ENCODE assay signal across 13 mouse cellular contexts in the genomic region with DNA sequence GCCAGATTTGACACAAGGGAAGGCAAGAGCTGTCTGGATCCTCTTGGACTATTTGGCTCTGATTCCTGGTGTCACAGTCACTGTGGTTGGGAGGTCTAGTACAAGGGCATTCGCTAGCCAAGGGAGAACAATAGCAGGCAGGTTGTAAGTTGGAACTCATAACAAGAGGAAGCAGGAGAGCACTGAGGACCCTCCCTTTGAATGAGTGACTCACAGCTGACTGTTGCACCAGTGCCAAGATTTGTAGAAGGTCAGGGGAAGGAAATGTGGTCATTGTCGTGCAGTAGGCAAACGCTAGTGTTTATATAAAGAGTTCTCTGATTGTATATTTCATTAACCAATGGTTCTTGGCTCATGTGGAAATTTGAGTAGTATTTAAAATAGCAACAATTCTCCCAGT.
A peak's percentile ranks its signal among the peaks of the same experiment; 100 is the strongest.
DNase-seq lines count a peak whose midpoint lies in the region; ATAC-seq lines count a peak whose summit lies in the region.
"Had no signal": no experiment of that assay in that cellular context is flagged by ENCODE, and none has a peak within 500 bp of the region (broad histone marks: within the 10 kb centered on the region; RNA-seq: fewer than 3 reads in every experiment).

No protein-coding gene starts in this region.

- no peaks in the 10 kb centered on the region for H3K4me1 ChIP-seq in kidney, embryonic 16.5 days (ENCODE audit: insufficient read depth, low read length)
- H3K4me1 ChIP-seq in limb, embryonic 10.5 days = no peaks in the 10 kb centered on the region
- H3K4me1 ChIP-seq: embryonic facial prominence, embryonic 12.5 days; hindbrain, embryonic 15.5 days had no signal

- no peak overlapping the region for H3K27ac ChIP-seq in kidney, embryonic 16.5 days (ENCODE audit: low read length)
- no peak overlapping the region for H3K27ac ChIP-seq in limb, embryonic 10.5 days
- H3K27ac ChIP-seq: embryonic facial prominence, embryonic 12.5 days; hindbrain, embryonic 15.5 days; macrophage had no signal

- intact Hi-C loops in heart, postnatal 14 days (cut with DNase I) = loop anchor here (5.0 kb wide), 2 partner anchors 113 to 158 kb away; a partner anchor contains a TSS

- no peak for DNase-seq in kidney, adult 8-10 months
- peak; percentile 54 to 59 for DNase-seq in adrenal gland, postnatal 36 days
- DNase-seq in heart, postnatal 14 days = peak; percentile 31 to 52
- DNase-seq in lung, postnatal 4 days = peak; percentile 61 to 69
- no peak for DNase-seq in limb, embryonic 10.5 days (ENCODE audit: low spot score)
- DNase-seq in adipocyte (ENCODE audit: low spot score) = no peak
- no peak for DNase-seq in layer of hippocampus, adult 18-20 months (ENCODE audit: low spot score in 2 of 2)
- DNase-seq: cerebellum, adult 11-12 months had no signal

- no peaks in the 10 kb centered on the region for H3K36me3 ChIP-seq in kidney, embryonic 16.5 days (ENCODE audit: insufficient read depth, low read length)
- no peaks in the 10 kb centered on the region for H3K36me3 ChIP-seq in limb, embryonic 10.5 days
- H3K36me3 ChIP-seq: embryonic facial prominence, embryonic 12.5 days; hindbrain, embryonic 15.5 days had no signal

- peak; percentile 67; the same call in 1 of the 2 replicates for ATAC-seq in kidney, embryonic 16.5 days (ENCODE audit: low FRiP score, low TSS enrichment)

- H3K4me3 ChIP-seq in kidney, embryonic 16.5 days (ENCODE audit: low read length) = no peak overlapping the region
- H3K4me3 ChIP-seq in limb, embryonic 10.5 days = no peak overlapping the region
- H3K4me3 ChIP-seq: embryonic facial prominence, embryonic 12.5 days; hindbrain, embryonic 15.5 days; myocyte had no signal

- WGBS in kidney, embryonic 16.5 days = 63% methylated on average over 3 of the region's 3 CpGs
- 87% methylated on average over 3 of the region's 3 CpGs for WGBS in limb, embryonic 10.5 days

- H3K9ac ChIP-seq in kidney, embryonic 16.5 days (replicated peaks; ENCODE audit: low read length) = no peak overlapping the region
- H3K9ac ChIP-seq: embryonic facial prominence, embryonic 12.5 days; hindbrain, embryonic 15.5 days had no signal

- H3K9me3 ChIP-seq in kidney, embryonic 16.5 days (ENCODE audit: low read length) = no peaks in the 10 kb centered on the region
- H3K9me3 ChIP-seq in limb, embryonic 10.5 days (replicated peaks) = no peaks in the 10 kb centered on the region
- H3K9me3 ChIP-seq: embryonic facial prominence, embryonic 12.5 days; hindbrain, embryonic 15.5 days had no signal

- H3K27me3 ChIP-seq in kidney, embryonic 16.5 days (ENCODE audit: insufficient read depth, low read length) = no peaks in the 10 kb centered on the region
- H3K27me3 ChIP-seq in limb, embryonic 10.5 days (ENCODE audit: low read depth, poor library complexity, severe bottlenecking) = no peaks in the 10 kb centered on the region
- H3K27me3 ChIP-seq: embryonic facial prominence, embryonic 12.5 days; hindbrain, embryonic 15.5 days had no signal

- H3K4me2 ChIP-seq in kidney, embryonic 16.5 days (replicated peaks; ENCODE audit: low read depth, low read length) = no peak overlapping the region
- H3K4me2 ChIP-seq: embryonic facial prominence, embryonic 12.5 days; hindbrain, embryonic 15.5 days had no signal

Comparison
In these comparisons a context has a peak if more than half of its experiments do, and no peak if none do; other contexts are left out.
1. DNase-seq: peak in adrenal gland, postnatal 36 days (2 of 2), heart, postnatal 14 days (2 of 2) and lung, postnatal 4 days (2 of 2); none in kidney, adult 8-10 months (0 of 2), limb, embryonic 10.5 days (single experiment), adipocyte (single experiment) and layer of hippocampus, adult 18-20 months (0 of 2).